Mouse (Mus musculus): ENCODE measurements at regions not wholly inside any gene's neighbourhood (a gene's known extent, or its start where the extent isn't known, plus 50 kb on each side); places are given as distances from the start of the nearest gene placed in this dataset.

DNA sequence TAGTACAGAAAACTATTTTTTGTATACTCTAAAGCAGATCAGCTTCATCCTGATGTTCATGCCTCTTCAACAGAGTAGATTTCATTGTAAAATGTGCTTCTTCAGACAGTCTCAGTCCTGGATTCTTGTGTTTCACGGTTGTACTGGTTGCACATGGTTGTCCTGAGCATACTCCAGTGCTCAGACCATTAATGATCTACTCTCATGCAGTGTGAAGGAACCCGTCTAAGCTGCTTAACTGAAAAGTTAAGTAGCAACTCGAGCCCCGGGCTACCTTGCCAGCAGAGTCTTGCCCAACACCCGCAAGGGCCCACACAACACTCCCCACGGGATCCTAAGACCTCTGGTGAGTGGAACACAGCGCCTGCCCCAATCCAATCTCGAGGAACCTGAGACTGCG, 380.3 kb upstream of the Fbxo33 start:
- DNase-seq (ENCODE audit: low read depth, low spot score), result no peak

- no peak for DNase-seq (ENCODE audit: low read depth, low spot score)
Measured at GRCm38 (mm10) chr12:59589354-59589753, 369.8 kb upstream of the Fbxo33 start.

DNA sequence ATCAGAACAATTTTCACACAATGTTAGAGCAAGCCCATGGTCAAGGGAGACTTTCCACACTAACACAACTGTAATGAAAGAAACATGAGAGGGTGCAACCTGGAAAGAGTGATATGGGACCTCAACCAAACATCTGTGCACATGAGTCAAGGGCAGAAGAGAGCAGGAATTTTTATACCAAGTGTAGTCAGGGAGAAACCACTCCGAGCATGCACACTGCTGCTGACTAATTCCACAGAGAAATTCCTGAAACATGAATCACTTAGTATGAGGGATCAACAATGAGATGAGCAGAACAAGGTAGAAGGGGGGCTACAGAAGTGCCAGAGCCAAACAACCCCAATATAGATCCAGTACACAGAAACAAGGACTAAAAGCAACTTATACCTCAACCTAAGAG, 363.1 kb upstream of the Fbxo33 start:
- DNase-seq (ENCODE audit: low read depth, low spot score), result no peak

GRCm38 (mm10) chr12:59579694-59580093, 360.2 kb upstream of the Fbxo33 start:
- DNase-seq (ENCODE audit: low read depth, low spot score), result no peak

DNA sequence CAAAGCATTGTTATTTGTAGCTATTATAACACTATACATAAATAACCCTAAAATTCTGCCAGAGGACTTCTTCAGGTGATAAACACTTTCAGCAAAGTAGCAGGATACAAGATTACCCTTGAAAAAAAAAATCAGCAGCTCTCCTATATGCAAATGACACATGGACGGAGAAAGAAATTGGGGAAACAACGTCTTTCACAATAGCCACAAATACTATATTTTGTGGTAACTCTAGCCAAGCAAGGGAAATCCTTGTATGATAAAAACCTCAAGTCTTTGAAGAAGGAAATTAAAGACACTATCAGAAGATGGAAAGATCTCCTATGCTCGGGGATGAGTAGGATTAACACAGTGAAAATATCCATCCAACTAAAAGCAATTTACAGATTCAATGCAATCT, 344.4 kb upstream of the Fbxo33 start:
- no peak for DNase-seq (ENCODE audit: low read depth, low spot score)

- DNase-seq (ENCODE audit: low read depth, low spot score), result no peak
Measured at GRCm38 (mm10) chr12:59539788-59540187, 320.3 kb upstream of the Fbxo33 start.

DNA sequence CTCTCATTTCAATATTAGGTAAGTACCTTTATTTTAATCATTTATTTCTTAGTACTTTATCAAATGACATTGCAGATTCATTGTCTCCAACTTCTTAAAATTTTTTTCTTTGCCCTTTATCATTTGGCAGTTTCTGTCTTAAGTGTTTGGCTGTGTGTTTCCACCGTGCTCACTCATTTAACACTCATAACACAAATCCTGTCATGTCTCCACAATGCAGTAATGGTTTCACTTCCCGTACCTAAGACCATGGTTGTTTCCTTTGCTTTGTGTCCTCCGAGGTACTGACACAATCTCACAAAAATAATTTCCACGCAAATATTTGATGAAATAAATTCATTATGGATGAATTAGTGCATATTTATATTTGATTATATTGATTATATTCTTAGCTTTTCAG, 311.0 kb upstream of the Fbxo33 start:
- DNase-seq (ENCODE audit: low read depth, low spot score), result no peak

DNA sequence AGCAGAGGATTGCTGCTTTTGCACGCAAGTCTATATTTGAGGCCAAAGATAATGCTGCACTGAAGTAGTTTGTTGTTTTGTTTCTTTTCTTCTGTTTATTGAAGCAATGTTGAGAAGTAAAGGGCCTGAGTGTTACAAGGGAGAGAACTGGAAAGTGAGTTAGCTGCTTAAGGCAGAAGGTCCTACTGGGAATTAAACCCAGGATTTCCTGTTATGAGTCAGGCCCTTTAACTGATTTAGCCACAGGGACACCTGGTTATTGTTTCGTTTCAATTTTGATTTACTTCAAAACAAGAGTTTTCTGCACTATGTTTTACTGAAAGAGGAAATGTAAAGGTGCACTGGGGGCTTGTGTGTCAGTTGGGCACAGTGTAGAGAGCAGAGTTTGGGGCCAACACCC, 303.8 kb upstream of the Fbxo33 start:
- no peak for DNase-seq (ENCODE audit: low read depth, low spot score)

GRCm38 (mm10) chr12:59521946-59522345, 302.4 kb upstream of the Fbxo33 start:
- no peak for DNase-seq (ENCODE audit: low read depth, low spot score)

DNA sequence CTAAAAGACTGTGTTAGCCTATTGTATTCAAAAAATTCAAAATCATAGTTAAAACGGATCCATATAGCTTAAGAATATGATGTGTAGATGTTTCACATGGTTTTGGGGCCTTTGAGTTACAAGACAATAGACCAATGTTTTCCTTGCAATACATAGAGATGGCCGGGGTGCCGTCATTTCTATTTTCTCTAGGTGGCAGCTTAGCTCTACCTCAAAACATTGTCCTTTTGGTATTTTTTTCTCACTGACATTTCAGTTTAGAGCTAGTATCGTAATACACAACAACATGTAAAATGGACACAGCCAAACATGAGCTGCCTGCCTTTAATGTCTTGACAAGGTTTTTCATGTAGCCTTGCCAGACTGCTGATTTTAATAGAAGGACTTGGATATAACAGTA, 290.3 kb upstream of the Fbxo33 start:
- no peak for DNase-seq (ENCODE audit: low read depth, low spot score)

DNA sequence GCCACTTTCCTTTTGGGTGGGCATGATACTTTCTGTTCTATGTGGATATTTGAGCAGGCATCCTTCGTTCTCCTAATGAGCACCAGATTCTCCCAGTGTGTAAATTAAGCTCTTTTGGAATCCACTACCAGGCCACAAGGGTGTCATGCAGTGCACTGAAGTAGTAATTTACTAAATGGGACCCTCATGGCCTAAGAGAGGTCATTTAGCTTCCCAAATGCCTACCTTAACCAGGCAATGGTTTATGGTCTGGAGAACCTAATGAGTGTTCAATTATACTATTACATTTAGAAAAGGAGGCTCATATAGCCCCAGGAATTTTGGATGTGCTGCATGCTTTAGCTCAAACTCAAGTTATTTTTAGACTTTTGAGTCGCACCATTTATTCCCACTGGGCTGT, 289.6 kb upstream of the Fbxo33 start:
- DNase-seq (ENCODE audit: low read depth, low spot score), result no peak

GRCm38 (mm10) chr12:59507431-59507830, 287.9 kb upstream of the Fbxo33 start:
- no peak for DNase-seq (ENCODE audit: low read depth, low spot score)

- no peak for DNase-seq (ENCODE audit: low read depth, low spot score)
Measured at GRCm38 (mm10) chr12:59497434-59497833, 277.9 kb upstream of the Fbxo33 start.

- no peak for DNase-seq (ENCODE audit: low read depth, low spot score)
Measured at GRCm38 (mm10) chr12:59488019-59488418, 268.5 kb upstream of the Fbxo33 start.

DNA sequence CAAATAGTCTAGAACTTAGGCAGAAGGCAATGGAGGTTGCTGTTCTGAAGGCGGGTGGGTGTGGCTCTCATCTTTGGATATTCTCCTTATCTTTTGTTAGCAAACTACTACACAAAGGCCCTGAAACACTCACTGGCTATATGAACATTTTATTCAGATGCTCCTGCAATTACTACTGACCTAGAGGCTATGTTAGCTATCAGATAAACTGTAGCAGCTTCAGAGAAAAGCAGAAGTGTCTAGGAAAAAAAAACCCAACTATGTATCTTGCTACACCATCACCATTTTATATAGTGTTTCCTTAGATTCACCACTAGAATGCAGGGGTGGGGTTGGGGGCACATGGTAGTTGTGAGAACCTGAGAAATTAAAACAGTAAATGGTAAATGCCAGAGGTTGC, 268.0 kb upstream of the Fbxo33 start:
- DNase-seq (ENCODE audit: low read depth, low spot score), result no peak

GRCm38 (mm10) chr12:59460997-59461961, 241.8 kb upstream of the Fbxo33 start:
- DNase-seq (ENCODE audit: low read depth, low spot score), result peak; percentile 43

GRCm38 (mm10) chr12:59456175-59456851, 236.8 kb upstream of the Fbxo33 start:
- no peak for DNase-seq (ENCODE audit: low read depth, low spot score)

GRCm38 (mm10) chr12:59415051-59415450, 195.5 kb upstream of the Fbxo33 start:
- DNase-seq (ENCODE audit: low read depth, low spot score), result no peak

DNA sequence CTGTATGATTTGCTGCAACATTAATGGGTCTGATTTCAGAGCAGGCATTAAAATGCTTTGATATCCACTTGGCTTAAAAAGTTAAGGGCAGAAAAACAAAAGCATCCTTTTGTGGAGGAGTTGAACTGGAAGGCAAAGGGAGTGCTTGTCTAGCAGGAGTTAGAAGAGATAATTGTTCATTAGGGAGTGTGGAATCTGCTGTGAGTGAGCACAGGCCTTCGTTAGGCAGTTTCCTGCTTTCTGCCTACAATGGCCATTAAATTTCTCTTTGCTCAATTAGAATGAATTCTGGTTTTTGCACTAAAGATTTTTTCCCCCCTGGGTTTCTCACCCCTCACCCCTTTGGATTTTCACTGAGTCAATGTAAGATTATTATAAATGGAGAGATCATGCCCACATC, 192.0 kb upstream of the Fbxo33 start:
- no peak for DNase-seq (ENCODE audit: low read depth, low spot score)

GRCm38 (mm10) chr12:59391103-59391502, 171.6 kb upstream of the Fbxo33 start:
- DNase-seq (ENCODE audit: low read depth, low spot score), result no peak

- DNase-seq (ENCODE audit: low read depth, low spot score), result peak; percentile 30
Measured at GRCm38 (mm10) chr12:59382812-59383211, 163.3 kb upstream of the Fbxo33 start.

DNA sequence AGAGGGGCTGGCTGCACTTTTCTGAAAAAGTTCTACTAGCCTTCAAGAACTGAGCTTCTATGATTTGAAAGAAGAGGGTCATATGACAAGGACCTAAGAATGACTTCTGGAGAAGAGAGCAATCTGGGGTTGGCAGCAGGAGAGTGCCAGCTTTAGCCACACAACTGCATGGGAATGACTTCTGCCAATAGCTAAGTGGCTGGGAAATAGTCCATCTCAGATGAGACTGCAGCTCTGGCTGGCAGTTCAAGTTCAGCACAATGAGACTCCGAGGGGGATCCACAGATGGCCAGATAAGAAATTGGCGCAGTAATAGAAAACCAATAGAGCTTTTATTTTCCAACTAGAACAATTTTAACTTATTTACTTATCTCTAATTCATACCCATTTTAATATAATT, 122.1 kb upstream of the Fbxo33 start:
- no peak for DNase-seq (ENCODE audit: low read depth, low spot score)

DNA sequence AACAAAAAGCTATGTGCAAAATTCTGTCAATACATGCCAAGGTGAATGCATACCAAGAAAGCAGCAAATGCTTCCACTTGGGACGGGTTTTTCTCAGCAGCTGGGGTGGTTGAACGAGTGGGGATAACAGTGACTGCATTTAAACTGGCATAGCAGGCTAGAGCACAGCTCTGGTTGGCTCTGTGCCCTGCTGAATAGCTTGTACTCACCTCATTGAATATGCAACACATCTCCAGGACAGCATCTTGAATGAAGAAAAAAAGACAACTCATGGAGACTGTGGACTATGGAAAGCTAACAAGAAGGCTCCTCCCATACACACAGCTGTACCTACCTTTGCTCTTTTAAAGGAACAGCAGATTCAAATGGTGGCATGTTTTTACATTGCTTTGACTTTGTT, 111.2 kb upstream of the Fbxo33 start:
- DNase-seq (ENCODE audit: low read depth, low spot score), result no peak

All from brain, embryonic 18.5 days (tissue).